Mouse (Mus musculus) midbrain, postnatal 0 days (tissue): ENCODE measurements around the gene Gm49378. TPM values are rescaled to one million over a fixed set of nuclear protein-coding genes. Genes with fewer than 3 reads are reported as not detected.

ENCODE experiments used
- ATAC-seq: fragments of 200-750 bp; cut with Nextera tagmentation; 2 replicates; pipeline ENCODE4 v1.8.0; 2017; ENCODE audit warnings: moderate number of reproducible peaks, mild to moderate bottlenecking, moderate TSS enrichment, moderate library complexity; ENCODE audit not compliant: low FRiP score
- DNase-seq: peaks from one replicate; pipeline ENCODE4 v3.0.0-alpha.2; 2015; ENCODE audit warnings: low spot score
- H3K27ac ChIP-seq: fragments of 300-500 bp; sonication (generic); 2 replicates; pipeline ENCODE4 v1.5.1; 2014; ENCODE audit warnings: low read depth, mild to moderate bottlenecking, low read length, mixed read lengths
- H3K27me3 ChIP-seq: fragments of 300-500 bp; sonication (generic); 2 replicates; pipeline ENCODE4 v1.6.1; 2014; ENCODE audit warnings: low read length, control low read depth, mixed read lengths; ENCODE audit not compliant: insufficient read depth
- H3K36me3 ChIP-seq: fragments of 300-500 bp; sonication (generic); 2 replicates; pipeline ENCODE4 v1.6.1; 2014; ENCODE audit warnings: low read length, control low read depth, mixed read lengths; ENCODE audit not compliant: insufficient read depth
- H3K4me1 ChIP-seq: fragments of 300-500 bp; sonication (generic); 2 replicates; pipeline ENCODE4 v1.6.1; 2014; ENCODE audit warnings: mild to moderate bottlenecking, control low read depth, antibody characterized with exemption, low read length, mixed read lengths; ENCODE audit not compliant: insufficient read depth
- H3K4me2 ChIP-seq: fragments of 300-500 bp; sonication (generic); 2 replicates; pipeline ENCODE4 v1.6.1; 2014; ENCODE audit warnings: low read depth, mild to moderate bottlenecking, low read length, mixed read lengths; ENCODE audit not compliant: poor library complexity, severe bottlenecking
- H3K4me3 ChIP-seq: fragments of 300-500 bp; sonication (generic); 2 replicates; pipeline ENCODE4 v1.5.1; 2014; ENCODE audit warnings: low read depth, mild to moderate bottlenecking, low read length, moderate library complexity
- H3K9ac ChIP-seq: fragments of 300-500 bp; sonication (generic); replicated peaks from 2 replicates; pipeline ENCODE4 v1.6.1; 2014; ENCODE audit warnings: mild to moderate bottlenecking, low read length, moderate library complexity, mixed read lengths; ENCODE audit not compliant: poor library complexity, severe bottlenecking
- H3K9me3 ChIP-seq: fragments of 300-500 bp; sonication (generic); 2 replicates; pipeline ENCODE4 v1.6.1; 2016; ENCODE audit warnings: low read length, control low read depth
- CTCF ChIP-seq: IDR thresholded peaks from 2 replicates; pipeline ENCODE4 v1.5.1; 2016; ENCODE audit warnings: antibody characterized with exemption, mild to moderate bottlenecking
- WGBS: fragments of 180-500 bp; shearing (Covaris S2); extraction: QIAGEN DNeasy Blood & Tissue Kit; methylation state at CpG from one replicate; pipeline ENCODE4 v1.1.7; 2014; 5-methylcytosine and 5-hydroxymethylcytosine counted together
- polyA plus RNA-seq: library from polyadenylated mRNA; unstranded; fragments of >200 nt; fragmentation: Nextera tagmentation; extraction: Ambion mirVana; gene quantifications from 2 replicates; pipeline ENCODE4 v1.2.1, GENCODE M21; 2015
- total RNA-seq: library from RNA; depleted of rRNA; stranded (reverse); fragments of >200 nt; gene quantifications from 2 replicates; pipeline ENCODE4 v1.2.3, GENCODE M21; 2014

Gm49378 gene
- total and polyA plus RNA-seq, 2 experiments from 2014 or later: 2.8 to 6.7 TPM

DNA sequence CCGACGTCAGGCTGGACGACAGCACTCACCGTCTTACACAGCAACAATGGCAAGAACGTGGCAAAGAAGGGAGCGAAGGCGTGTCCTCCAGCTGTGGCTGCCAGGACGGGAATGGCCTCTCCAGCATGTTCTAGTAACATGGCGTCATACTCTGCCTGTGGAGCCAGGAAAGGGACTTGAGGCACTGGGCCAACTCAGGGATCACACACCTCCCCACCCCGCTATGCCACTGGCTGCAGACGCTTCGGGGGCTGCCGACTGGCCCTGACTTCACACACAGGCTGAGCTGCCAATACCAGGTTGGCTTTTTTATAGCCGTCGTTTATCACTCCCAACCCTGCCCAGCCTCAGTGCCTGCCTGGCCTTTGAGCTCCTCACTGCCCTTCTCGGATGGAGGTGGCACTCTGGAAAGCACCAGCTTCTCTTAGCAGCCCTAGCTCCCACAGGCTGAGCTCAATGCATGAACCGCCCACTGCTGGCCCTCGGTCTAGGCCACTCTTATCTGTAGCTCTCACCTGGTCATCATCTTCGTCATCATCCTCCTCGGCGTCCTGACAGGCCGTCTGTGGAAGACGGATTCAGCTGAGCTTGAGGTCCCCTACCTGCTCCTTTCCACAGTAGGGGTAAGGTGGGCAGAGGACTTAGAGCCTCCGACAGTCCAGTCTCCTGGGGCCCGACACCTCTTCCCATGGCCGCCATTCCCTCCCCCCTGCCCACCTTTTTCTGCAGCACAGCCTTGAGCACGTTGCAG, 9.4 kb downstream of the Gm49378 start:
- Histone ChIP-seq H3K4me1 (no peaks in the 10 kb centered on the region), H3K9me3 (no peaks in the 10 kb centered on the region), H3K27me3 (no peaks in the 10 kb centered on the region), H3K36me3 (peaks cover 84% of the 10 kb centered on the region), H3K9ac (no peak overlapping the region), H3K4me3 (no peak overlapping the region), H3K27ac (no peak overlapping the region), H3K4me2 (no peak overlapping the region)
- TF ChIP-seq CTCF: no peak
- DNase-seq: no peak
- WGBS: 94% methylated on average over 27 of the region's 27 CpGs
- ATAC-seq: no peak

DNA sequence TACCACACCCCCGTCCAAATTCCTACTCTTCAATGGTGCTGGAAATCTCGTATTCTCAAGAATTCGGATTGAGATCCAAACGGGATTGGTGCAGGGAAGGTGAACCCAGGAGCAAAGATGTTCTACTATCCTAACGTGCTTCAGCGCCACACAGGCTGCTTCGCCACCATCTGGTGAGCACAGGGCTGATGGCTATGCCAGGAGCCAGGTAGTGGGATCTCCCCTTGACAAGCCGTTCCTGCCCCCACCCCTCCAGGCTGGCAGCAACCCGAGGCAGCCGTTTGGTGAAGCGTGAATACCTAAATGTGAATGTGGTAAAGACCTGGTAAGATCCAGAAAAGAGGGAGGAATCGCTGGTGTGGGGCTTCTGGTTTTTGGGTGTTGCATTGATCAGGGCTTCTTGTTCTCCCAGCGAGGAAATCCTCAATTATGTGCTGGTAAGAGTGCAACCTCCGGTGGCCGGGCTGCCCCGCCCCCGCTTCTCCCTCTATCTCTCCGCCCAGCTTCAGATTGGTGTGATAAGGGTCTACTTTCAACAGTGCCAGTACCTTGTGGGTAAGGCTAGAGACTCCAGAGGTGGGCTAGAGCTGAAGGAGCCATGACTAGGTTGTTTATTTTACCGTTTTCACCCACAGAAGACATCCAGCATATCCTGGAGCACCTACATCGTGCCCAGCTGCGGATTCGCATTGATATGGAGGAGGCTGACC, 19.1 kb downstream of the Gm49378 start:
- H3K36me3 ChIP-seq: no peaks in the 10 kb centered on the region
- H3K4me2 ChIP-seq: peak overlapping the region; percentile 21; the same call in 1 of the 2 replicates
- DNase-seq: peak; percentile 22
- H3K4me1 ChIP-seq: no peaks in the 10 kb centered on the region
- H3K27ac ChIP-seq: no peak overlapping the region
- peak; percentile 50; the same call in 1 of the 2 replicates for ATAC-seq
- WGBS: 54% methylated on average over 22 of the region's 22 CpGs
- H3K4me3 ChIP-seq: peak overlapping the region; percentile 19; the same call in 1 of the 2 replicates
- no peak overlapping the region for H3K9ac ChIP-seq
- no peaks in the 10 kb centered on the region for H3K27me3 ChIP-seq
- H3K9me3 ChIP-seq: no peaks in the 10 kb centered on the region
- TF ChIP-seq CTCF: no peak

DNA sequence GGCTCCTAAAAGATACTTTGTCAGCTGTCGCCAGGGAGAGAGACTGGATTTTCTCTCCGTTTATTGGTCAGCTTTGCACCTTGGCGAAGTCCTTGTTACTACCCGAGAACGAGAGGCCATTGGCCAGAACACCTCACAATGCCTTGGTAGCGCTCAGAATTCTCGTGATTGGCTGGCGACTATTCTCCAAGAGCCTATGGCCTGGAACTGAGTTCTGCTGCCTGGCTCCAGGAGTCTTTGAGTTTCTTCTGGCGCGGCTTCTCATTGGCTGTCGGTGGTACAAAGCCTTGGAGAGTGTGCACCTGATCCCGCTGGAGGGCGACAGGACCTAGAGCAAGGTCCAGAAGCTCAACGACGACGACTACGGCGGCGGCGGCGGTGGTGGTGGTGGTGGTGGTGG, 19.9 kb downstream of the Gm49378 start, which contains the start of gene Rec8:
TSS of gene Rec8 (plus strand) at position 216 of the 400 bp plus-strand sequence.
- H3K9me3 ChIP-seq: no peaks in the 10 kb centered on the region
- H3K27ac ChIP-seq: no peak within 1 kb of the TSS
- ATAC-seq (peak; percentile 73; the same call in 1 of the 2 replicates), DNase-seq (peak; percentile 83)
- no peak for TF ChIP-seq CTCF
- WGBS: 23% methylated on average over 21 of the region's 21 CpGs
- H3K9ac ChIP-seq: no peak within 1 kb of the TSS
- H3K27me3 ChIP-seq: no peaks in the 10 kb centered on the region
- peak within 1 kb of the TSS; percentile 21; the same call in 1 of the 2 replicates for H3K4me2 ChIP-seq
- peak within 1 kb of the TSS; percentile 19; the same call in 1 of the 2 replicates for H3K4me3 ChIP-seq
- no peaks in the 10 kb centered on the region for H3K36me3 ChIP-seq
- no peaks in the 10 kb centered on the region for H3K4me1 ChIP-seq

GRCm38 (mm10) chr14:55616844-55617243, 20.9 kb downstream of the Gm49378 start:
- no peak overlapping the region for H3K9ac ChIP-seq
- H3K27ac ChIP-seq: no peak overlapping the region
- H3K27me3 ChIP-seq: no peaks in the 10 kb centered on the region
- H3K9me3 ChIP-seq: no peaks in the 10 kb centered on the region
- DNase-seq: no peak
- no peak overlapping the region for H3K4me3 ChIP-seq
- no peak overlapping the region for H3K4me2 ChIP-seq
- no peaks in the 10 kb centered on the region for H3K36me3 ChIP-seq
- WGBS: 80% methylated on average over 2 of the region's 2 CpGs
- no peaks in the 10 kb centered on the region for H3K4me1 ChIP-seq
- ATAC-seq: no peak
- TF ChIP-seq CTCF: no peak

DNA sequence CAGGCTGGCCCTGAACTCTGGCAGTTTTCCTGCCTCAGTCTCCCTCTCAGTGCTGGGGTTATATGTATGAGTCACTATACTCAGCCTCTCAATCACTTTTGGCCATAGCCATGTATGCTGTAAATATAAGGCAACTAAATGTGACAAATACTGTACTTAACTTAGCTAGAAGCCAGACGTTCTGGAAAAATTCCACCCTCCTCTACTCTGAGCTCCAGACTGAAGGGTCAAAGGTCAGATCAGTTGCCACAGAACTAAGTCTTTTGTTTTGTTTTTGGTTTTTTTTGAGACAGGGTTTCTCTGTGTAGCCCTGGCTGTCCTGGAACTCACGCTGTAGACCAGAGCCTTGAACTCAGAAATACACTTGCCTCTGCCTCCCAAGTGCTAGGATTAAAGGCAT, 21.8 kb downstream of the Gm49378 start:
- no peak for ATAC-seq
- no peak for DNase-seq
- WGBS: 44% methylated on average over 2 of the region's 2 CpGs
- Histone ChIP-seq H3K4me2 (no peak overlapping the region), H3K9ac (no peak overlapping the region), H3K36me3 (no peaks in the 10 kb centered on the region), H3K27ac (no peak overlapping the region), H3K9me3 (no peaks in the 10 kb centered on the region), H3K4me3 (no peak overlapping the region), H3K27me3 (no peaks in the 10 kb centered on the region), H3K4me1 (no peaks in the 10 kb centered on the region)
- TF ChIP-seq CTCF: no peak
